Mouse (Mus musculus) layer of hippocampus, adult 8-10 months (tissue): ENCODE measurements around the gene Slc29a2. TPM values are rescaled to one million over a fixed set of nuclear protein-coding genes. Genes with fewer than 3 reads are reported as not detected.
A peak's percentile ranks its signal among the peaks of the same experiment; 100 is the strongest.

Source experiments
- DNase-seq, 2 experiments: peaks; one replicate each; pipeline ENCODE4 v3.0.0; 2022; ENCODE audit warnings: low spot score in 2 of 2
- total RNA-seq, 4 experiments: library from RNA; stranded (reverse); gene quantifications; 2 replicates each; pipeline ENCODE4 v1.2.4; 2022

Slc29a2 gene
- total RNA-seq, 4 experiments from 2014 or later, result 12.3 to 19.8 (median 16.3) TPM

GRCm38 (mm10) chr19:5057876-5058775 lies 34.5 kb downstream of the Slc29a2 start:
- no peak for DNase-seq

GRCm38 (mm10) chr19:5058801-5059771 lies 35.4 kb downstream of the Slc29a2 start:
- DNase-seq, result no peak

- DNase-seq, result no peak
Observed at GRCm38 (mm10) chr19:5060365-5061330, 37.0 kb downstream of the Slc29a2 start.

DNA sequence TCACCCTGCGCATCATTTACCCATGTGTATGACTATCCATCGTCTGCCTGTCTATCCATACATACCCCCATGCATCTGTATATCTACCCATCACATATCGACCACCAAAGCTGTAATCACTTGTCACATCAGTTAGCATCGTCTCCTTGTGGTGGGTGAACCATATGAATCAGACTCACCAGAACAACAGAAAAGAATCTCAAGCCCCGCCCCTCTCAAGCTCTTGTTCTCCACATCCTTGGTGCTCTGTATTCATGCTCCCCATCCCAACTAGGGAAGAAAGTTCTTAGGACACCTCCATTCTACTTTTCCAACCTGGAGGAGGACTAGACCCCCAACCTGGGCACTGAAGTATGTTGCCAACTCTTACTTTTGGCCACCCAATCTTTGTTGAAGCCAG lies 38.4 kb downstream of the Slc29a2 start:
- DNase-seq, result no peak

DNA sequence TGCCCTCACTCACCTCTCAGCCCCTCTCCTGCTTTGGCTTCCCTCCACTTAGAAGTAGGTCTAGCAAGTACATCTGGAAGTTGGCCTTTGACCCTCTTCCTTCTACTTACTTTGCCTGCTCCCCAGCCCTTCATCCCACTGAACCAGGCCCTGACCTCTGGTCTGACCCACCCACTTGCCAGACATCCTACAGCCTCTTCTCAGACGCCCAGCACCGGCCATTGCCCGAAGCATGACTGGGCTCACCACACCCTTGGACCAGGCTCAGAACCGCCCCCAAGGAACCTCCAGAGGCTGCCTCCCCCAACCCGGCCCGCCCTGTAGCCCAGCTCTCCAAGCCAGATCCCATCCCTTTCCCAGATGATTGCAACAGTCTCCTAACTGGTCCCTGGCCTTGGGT lies 38.8 kb downstream of the Slc29a2 start:
- DNase-seq, result no peak

DNA sequence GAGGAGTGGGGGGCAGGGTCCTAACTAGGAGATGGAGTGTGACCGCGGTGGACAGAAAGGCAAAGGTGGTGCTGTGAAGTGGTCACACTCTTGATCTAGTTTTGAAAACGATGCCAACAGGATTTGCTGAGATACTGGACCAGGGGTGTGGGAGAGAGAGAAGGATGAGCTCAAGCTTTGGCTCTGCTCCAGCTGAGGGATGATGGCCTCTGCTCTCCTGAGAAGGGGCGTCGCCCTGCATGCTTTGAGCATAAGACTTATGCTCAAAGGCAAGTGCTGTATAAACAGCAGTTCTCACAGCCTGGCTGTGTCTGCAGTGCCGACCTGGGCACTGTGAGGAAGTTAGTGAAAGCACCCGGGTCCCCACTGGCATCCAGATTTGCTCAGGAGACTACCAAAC lies 41.4 kb downstream of the Slc29a2 start:
- DNase-seq, result no peak

GRCm38 (mm10) chr19:5067040-5067799 lies 43.6 kb downstream of the Slc29a2 start:
- no peak for DNase-seq

DNA sequence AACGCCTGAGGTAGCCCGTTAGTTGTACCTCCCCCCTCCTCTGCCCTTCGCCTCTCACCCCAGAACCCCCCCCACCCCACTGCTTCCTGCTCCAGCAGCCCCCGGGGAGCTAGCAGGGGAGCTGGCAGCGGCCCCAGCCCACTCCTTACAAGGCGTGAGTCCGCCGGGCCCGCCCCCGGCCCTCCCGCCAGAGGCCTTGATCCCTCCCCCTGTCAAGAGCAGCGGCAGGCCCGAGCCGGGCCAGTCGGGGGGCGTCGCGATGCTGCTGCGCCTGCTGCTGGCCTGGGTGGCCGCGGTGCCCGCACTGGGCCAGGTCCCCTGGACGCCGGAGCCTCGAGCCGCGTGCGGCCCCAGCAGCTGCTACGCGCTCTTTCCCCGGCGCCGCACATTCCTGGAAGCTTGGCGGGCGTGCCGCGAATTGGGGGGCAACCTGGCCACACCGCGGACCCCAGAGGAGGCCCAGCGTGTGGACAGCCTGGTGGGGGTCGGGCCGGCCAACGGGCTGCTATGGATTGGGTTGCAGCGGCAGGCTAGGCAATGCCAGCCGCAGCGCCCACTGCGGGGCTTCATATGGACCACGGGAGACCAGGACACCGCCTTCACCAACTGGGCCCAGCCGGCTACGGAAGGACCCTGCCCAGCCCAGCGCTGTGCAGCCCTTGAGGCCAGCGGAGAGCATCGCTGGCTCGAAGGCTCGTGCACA lies 44.4 kb downstream of the Slc29a2 start, which contains the start of gene Cd248:
Cd248 (plus strand) TSS at position 212 of the 703 bp plus-strand sequence.
- DNase-seq, result peak in 1 of 2 experiments; percentile 11

DNA sequence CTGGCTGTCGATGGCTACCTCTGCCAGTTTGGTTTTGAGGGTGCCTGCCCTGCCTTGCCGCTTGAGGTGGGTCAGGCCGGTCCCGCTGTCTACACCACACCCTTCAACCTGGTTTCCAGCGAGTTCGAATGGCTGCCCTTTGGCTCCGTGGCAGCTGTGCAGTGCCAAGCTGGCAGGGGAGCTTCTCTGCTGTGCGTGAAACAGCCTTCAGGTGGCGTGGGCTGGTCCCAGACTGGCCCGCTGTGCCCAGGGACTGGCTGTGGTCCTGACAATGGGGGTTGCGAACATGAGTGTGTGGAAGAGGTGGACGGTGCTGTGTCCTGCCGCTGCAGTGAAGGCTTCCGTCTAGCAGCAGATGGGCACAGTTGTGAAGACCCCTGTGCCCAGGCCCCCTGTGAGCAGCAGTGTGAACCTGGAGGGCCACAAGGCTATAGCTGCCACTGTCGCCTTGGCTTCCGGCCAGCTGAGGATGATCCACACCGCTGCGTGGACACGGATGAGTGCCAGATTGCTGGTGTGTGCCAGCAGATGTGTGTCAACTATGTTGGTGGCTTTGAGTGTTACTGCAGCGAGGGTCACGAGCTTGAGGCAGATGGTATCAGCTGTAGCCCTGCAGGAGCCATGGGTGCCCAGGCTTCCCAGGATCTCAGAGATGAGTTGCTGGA lies 45.0 kb downstream of the Slc29a2 start:
- DNase-seq, result no peak

GRCm38 (mm10) chr19:5069486-5069885 lies 45.8 kb downstream of the Slc29a2 start:
- no peak for DNase-seq

GRCm38 (mm10) chr19:5069978-5070377 lies 46.3 kb downstream of the Slc29a2 start:
- DNase-seq, result no peak

DNA sequence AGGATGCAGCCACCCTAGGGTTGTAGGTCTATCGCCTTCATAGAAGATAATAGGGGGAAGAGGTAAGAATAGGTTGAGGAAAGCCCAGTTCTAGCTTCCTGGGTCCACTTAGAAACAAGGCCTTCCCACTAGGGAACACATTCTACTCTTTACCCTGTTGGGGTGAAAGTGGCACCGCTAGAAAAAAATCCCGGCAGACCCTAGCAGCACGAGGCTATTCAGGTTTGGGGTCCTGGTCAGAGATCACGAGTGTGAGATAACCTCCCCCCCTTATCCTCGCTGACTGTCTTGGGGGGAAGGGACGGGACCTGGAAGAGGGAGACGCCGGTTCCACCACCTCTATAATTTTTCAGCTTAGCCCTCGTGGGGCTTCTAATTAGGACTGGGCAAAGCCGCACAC lies 47.4 kb downstream of the Slc29a2 start:
- no peak for DNase-seq

DNA sequence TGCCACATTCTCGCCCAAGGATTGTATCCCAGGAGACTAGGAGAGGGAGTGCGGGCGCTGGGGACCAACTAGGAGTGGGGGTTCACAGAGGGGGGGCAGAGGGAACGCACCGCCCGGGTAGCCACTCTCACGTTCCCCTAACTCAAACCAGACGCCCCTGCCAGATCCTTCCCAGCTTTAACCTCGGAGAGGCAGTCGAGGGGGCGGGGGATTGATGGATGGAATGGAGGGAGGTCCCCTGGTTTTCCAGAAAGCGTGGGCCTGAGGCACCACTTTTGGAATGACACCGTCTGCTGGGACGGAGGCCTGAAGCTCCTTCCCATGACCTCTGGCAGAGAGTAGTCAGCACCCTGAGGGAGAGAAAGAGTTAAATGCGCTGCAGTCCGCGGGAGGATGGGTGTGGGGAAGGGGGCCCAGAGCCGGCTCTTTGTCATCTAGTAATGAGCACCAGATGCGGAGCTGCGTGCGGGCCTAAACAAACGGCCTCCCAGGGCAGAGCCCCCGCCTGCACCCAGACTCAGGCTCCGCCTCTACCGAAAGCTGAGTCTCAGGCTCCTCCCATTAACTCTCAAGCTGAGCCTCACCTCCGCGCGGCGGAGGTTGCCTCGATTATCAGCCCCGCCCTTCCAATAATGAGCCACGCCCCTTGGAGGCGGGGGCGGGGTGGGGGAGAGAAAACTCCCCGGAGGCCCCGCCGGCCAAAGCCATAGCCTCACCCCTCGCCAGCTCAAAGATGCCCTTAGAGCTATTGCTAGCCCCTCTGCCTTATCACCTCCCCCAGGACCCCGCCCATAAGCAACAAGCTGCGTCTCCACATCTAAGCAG lies 48.1 kb downstream of the Slc29a2 start:
- DNase-seq, result no peak

- DNase-seq, result no peak
Observed at GRCm38 (mm10) chr19:5072389-5073019, 48.8 kb downstream of the Slc29a2 start.

DNA sequence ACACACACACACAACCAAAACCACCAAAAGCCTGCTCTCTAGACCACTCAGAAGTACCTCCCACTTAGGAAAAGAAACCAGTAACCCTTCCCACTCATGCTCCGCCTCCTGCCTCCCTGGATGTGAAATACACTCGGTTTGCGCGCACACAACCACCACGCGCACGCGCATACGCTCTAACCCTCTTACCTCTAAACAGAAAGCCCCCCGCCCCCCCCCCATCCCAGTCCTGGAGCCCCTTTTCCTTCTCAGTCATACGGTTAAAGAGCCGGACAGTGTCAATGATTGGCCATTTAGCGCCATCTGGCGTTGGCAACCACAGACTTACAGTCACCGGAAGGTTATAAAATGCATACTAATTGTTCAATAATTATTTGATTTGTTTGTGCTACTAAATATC lies 49.4 kb downstream of the Slc29a2 start:
- no peak for DNase-seq

GRCm38 (mm10) chr19:5073518-5073917 lies 49.9 kb downstream of the Slc29a2 start:
- no peak for DNase-seq

DNA sequence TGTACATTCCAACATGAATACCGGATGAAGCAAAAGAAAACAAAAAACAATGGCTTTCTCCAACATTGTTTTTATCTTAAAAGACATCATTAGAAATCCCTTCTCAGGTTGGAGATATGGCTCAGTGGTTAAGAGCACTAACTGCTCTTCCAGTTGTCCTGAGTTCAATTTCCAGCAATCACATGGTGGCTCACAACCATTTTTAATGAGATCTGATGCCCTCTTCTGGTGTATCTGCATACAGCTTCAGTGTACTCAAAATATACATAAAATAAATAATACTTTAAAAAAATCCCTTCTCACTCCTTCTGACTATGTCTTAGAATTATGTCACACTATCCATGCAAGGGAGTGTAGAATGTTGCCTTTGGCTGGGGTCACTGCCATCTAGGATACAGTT lies 55.6 kb downstream of the Slc29a2 start:
- DNase-seq, result no peak
